Mouse (Mus musculus): ENCODE data around the gene Irak3. TPM values are rescaled to one million over a fixed set of nuclear protein-coding genes. Genes with fewer than 3 reads are reported as not detected.

The Irak3 gene
- total and polyA plus RNA-seq, 3 experiments = 0.47 TPM; not detected in 2

- Histone ChIP-seq H3K4me1 (ENCODE audit: control insufficient read depth in 1 of 2, insufficient read depth in 2 of 2, low read length in 2 of 2) (no peaks in the 10 kb centered on the region), H3K9ac (ENCODE audit: control insufficient read depth, low read depth, low read length, poor library complexity, severe bottlenecking) (no peak overlapping the region), H3K27me3 (ENCODE audit: control insufficient read depth in 1 of 2, insufficient read depth in 2 of 2, low read length in 2 of 2) (no peaks in the 10 kb centered on the region), H3K79me2 (ENCODE audit: control insufficient read depth, insufficient read depth, low read length, poor library complexity) (no peaks in the 10 kb centered on the region), H3K4me3 (ENCODE audit: control insufficient read depth in 1 of 2, insufficient read depth in 1 of 2, low read depth in 2 of 2, low read length in 2 of 2) (no peak overlapping the region), H3K9me3 (replicated peaks; ENCODE audit: insufficient read depth, low read length) (no peaks in the 10 kb centered on the region), H3K27ac (ENCODE audit: control insufficient read depth, low read depth, low read length) (no peak overlapping the region), H3K36me3 (ENCODE audit: control insufficient read depth in 1 of 2, insufficient read depth in 2 of 2, low read length in 2 of 2) (peaks cover 0 to 2% of the 10 kb centered on the region in 2 experiments; a peak in 2 of 4 replicates)
- TF ChIP-seq NRF1 (IDR thresholded peaks at IDR 0.05; ENCODE audit: insufficient read depth, low read depth, low read length, poor library complexity, severe bottlenecking) (no peak), MAFK (IDR thresholded peaks at IDR 0.05; ENCODE audit: borderline replicate concordance, low read depth, low read length) (no peak), GABPA (IDR thresholded peaks at IDR 0.05; ENCODE audit: low read depth, low read length) (no peak), GATA1 (IDR thresholded peaks at IDR 0.05; ENCODE audit: low read depth, low read length) (no peak), MYB (IDR thresholded peaks at IDR 0.05; ENCODE audit: low read depth, low read length) (no peak), TAL1 (IDR thresholded peaks at IDR 0.05; ENCODE audit: low read length) (no peak), TCF12 (IDR thresholded peaks at IDR 0.05; ENCODE audit: low read depth, low read length) (no peak), SMC3 (IDR thresholded peaks at IDR 0.05; ENCODE audit: low read depth, low read length) (no peak), CHD2 (IDR thresholded peaks at IDR 0.05; ENCODE audit: low read length) (no peak), KAT2A (conservative IDR thresholded peaks at IDR 0.05; ENCODE audit: low read depth, low read length) (no peak), POLR2AphosphoS2 (IDR thresholded peaks at IDR 0.05; ENCODE audit: low read length) (no peak), TBP (IDR thresholded peaks at IDR 0.05; ENCODE audit: low read depth, low read length) (no peak), MXI1 (IDR thresholded peaks at IDR 0.05; ENCODE audit: low read depth, low read length) (no peak), CTCF (IDR thresholded peaks at IDR 0.05 in 2 of 3, conservative IDR thresholded peaks at IDR 0.05 in 1 of 3; ENCODE audit: control insufficient read depth in 1 of 3, insufficient read depth in 1 of 3, low read depth in 2 of 3, low read length in 3 of 3, poor library complexity in 1 of 3, severe bottlenecking in 1 of 3) (no peak)
- DNase-seq (ENCODE audit: low read depth, low spot score) = no peak
Measured at GRCm38 (mm10) chr10:120095716-120096115, 106.2 kb downstream of the Irak3 start.

GRCm38 (mm10) chr10:120095136-120095535, 106.8 kb downstream of the Irak3 start:
- H3K79me2 ChIP-seq (ENCODE audit: control insufficient read depth, insufficient read depth, low read length, poor library complexity) = no peaks in the 10 kb centered on the region
- no peak overlapping the region for H3K27ac ChIP-seq (ENCODE audit: control insufficient read depth, low read depth, low read length)
- H3K27me3 ChIP-seq (ENCODE audit: control insufficient read depth in 1 of 2, insufficient read depth in 2 of 2, low read length in 2 of 2) = no peaks in the 10 kb centered on the region
- H3K36me3 ChIP-seq (ENCODE audit: control insufficient read depth in 1 of 2, insufficient read depth in 2 of 2, low read length in 2 of 2) = peaks cover 0 to 2% of the 10 kb centered on the region in 2 experiments; a peak in 2 of 4 replicates
- no peak overlapping the region for H3K4me3 ChIP-seq (ENCODE audit: control insufficient read depth in 1 of 2, insufficient read depth in 1 of 2, low read depth in 2 of 2, low read length in 2 of 2)
- H3K4me1 ChIP-seq (ENCODE audit: control insufficient read depth in 1 of 2, insufficient read depth in 2 of 2, low read length in 2 of 2) = no peaks in the 10 kb centered on the region
- no peak overlapping the region for H3K9ac ChIP-seq (ENCODE audit: control insufficient read depth, low read depth, low read length, poor library complexity, severe bottlenecking)
- DNase-seq (ENCODE audit: low read depth, low spot score) = no peak
- H3K9me3 ChIP-seq (replicated peaks; ENCODE audit: insufficient read depth, low read length) = no peaks in the 10 kb centered on the region
- no peak for TF ChIP-seq UBTF (IDR thresholded peaks at IDR 0.05; ENCODE audit: borderline replicate concordance, insufficient read depth, low read depth, low read length)
- no peak for TF ChIP-seq KAT2A (conservative IDR thresholded peaks at IDR 0.05; ENCODE audit: low read depth, low read length)
- no peak for TF ChIP-seq MXI1 (IDR thresholded peaks at IDR 0.05; ENCODE audit: low read depth, low read length)
- TF ChIP-seq MYC (IDR thresholded peaks at IDR 0.05; ENCODE audit: low read depth, low read length) = no peak
- no peak for TF ChIP-seq CHD2 (IDR thresholded peaks at IDR 0.05; ENCODE audit: low read length)
- TF ChIP-seq GABPA (IDR thresholded peaks at IDR 0.05; ENCODE audit: low read depth, low read length) = no peak
- no peak for TF ChIP-seq RCOR1 (IDR thresholded peaks at IDR 0.05; ENCODE audit: low read depth, low read length)
- TF ChIP-seq NRF1 (IDR thresholded peaks at IDR 0.05; ENCODE audit: insufficient read depth, low read depth, low read length, poor library complexity, severe bottlenecking) = no peak
- no peak for TF ChIP-seq POLR2AphosphoS5 (IDR thresholded peaks at IDR 0.05; ENCODE audit: borderline replicate concordance, low read depth, low read length)
- TF ChIP-seq TBP (IDR thresholded peaks at IDR 0.05; ENCODE audit: low read depth, low read length) = no peak
- no peak for TF ChIP-seq JUND (IDR thresholded peaks at IDR 0.05; ENCODE audit: low read depth, low read length)
- no peak for TF ChIP-seq MAFK (IDR thresholded peaks at IDR 0.05; ENCODE audit: borderline replicate concordance, low read depth, low read length)
- TF ChIP-seq ETS1 (IDR thresholded peaks at IDR 0.05; ENCODE audit: low read depth, low read length) = no peak
- no peak for TF ChIP-seq POLR2A (IDR thresholded peaks at IDR 0.05; ENCODE audit: control insufficient read depth in 1 of 2, insufficient read depth in 1 of 2, low read depth in 1 of 2, low read length in 2 of 2, poor library complexity in 1 of 2)
- no peak for TF ChIP-seq E2F4 (IDR thresholded peaks at IDR 0.05; ENCODE audit: borderline replicate concordance, low read depth, low read length)
- TF ChIP-seq MEF2A (IDR thresholded peaks at IDR 0.05; ENCODE audit: extremely low read depth, insufficient replicate concordance, low read depth, low read length, poor library complexity, severe bottlenecking) = no peak
- TF ChIP-seq ZC3H11A (IDR thresholded peaks at IDR 0.05; ENCODE audit: low read depth, low read length) = no peak
- no peak for TF ChIP-seq MYB (IDR thresholded peaks at IDR 0.05; ENCODE audit: low read depth, low read length)

Measured in MEL (cell line).